Mouse (Mus musculus) ES-Bruce4 (cell line): ENCODE data around the gene Fbxw11. TPM values are rescaled to one million over a fixed set of nuclear protein-coding genes. Genes with fewer than 3 reads are reported as not detected.

Experiments
- H3K27ac ChIP-seq: 2 replicates; pipeline ENCODE4 v1.5.1; 2012; ENCODE audit warnings: low read length, inconsistent platforms; ENCODE audit not compliant: insufficient read depth
- H3K27me3 ChIP-seq: 2 replicates; pipeline ENCODE4 v1.6.1; 2012; ENCODE audit warnings: mild to moderate bottlenecking, low read length, inconsistent platforms; ENCODE audit not compliant: control insufficient read depth, poor library complexity, insufficient read depth, severe bottlenecking
- H3K36me3 ChIP-seq: 2 replicates; pipeline ENCODE4 v1.6.1; 2012; ENCODE audit warnings: inconsistent platforms, mild to moderate bottlenecking, low read length, moderate library complexity; ENCODE audit not compliant: control insufficient read depth, poor library complexity, insufficient read depth, severe bottlenecking
- H3K4me1 ChIP-seq: one replicate; pipeline ENCODE4 v1.8.1; 2011; ENCODE audit warnings: low read length; ENCODE audit not compliant: control insufficient read depth, insufficient read depth
- H3K4me3 ChIP-seq: 2 replicates; pipeline ENCODE4 v1.5.1; 2011; ENCODE audit warnings: low read depth, mild to moderate bottlenecking, low read length
- H3K9ac ChIP-seq: 2 replicates; pipeline ENCODE4 v1.6.1; 2012; ENCODE audit warnings: low read depth, mild to moderate bottlenecking, inconsistent platforms; ENCODE audit not compliant: poor library complexity, severe bottlenecking
- H3K9me3 ChIP-seq: replicated peaks from 2 replicates; pipeline ENCODE4 v1.6.1; 2012; ENCODE audit warnings: mild to moderate bottlenecking, low read length, inconsistent platforms; ENCODE audit not compliant: control insufficient read depth, poor library complexity, insufficient read depth, severe bottlenecking
- CTCF ChIP-seq: IDR thresholded peaks from one replicate; pipeline ENCODE4 v1.8.1; 2011; ENCODE audit warnings: low read depth, low read length
- EP300 ChIP-seq: IDR thresholded peaks from 2 replicates; pipeline ENCODE4 v1.6.1; 2011; ENCODE audit warnings: low read depth, low read length; ENCODE audit not compliant: insufficient read depth
- POLR2A ChIP-seq: IDR thresholded peaks from one replicate; pipeline ENCODE4 v1.8.1; 2011; ENCODE audit warnings: low read length; ENCODE audit not compliant: insufficient read depth
- polyA plus RNA-seq: library from polyadenylated mRNA; stranded (reverse); fragments of >200 nt; gene quantifications from 2 replicates; pipeline ENCODE4 v1.2.4, GENCODE M21; 2011; ENCODE audit warnings: low read depth; ENCODE audit not compliant: missing spikeins, insufficient read depth, insufficient read length

Fbxw11 gene
- 59.6 and 65.0 TPM in 2 replicates for polyA plus RNA-seq

DNA sequence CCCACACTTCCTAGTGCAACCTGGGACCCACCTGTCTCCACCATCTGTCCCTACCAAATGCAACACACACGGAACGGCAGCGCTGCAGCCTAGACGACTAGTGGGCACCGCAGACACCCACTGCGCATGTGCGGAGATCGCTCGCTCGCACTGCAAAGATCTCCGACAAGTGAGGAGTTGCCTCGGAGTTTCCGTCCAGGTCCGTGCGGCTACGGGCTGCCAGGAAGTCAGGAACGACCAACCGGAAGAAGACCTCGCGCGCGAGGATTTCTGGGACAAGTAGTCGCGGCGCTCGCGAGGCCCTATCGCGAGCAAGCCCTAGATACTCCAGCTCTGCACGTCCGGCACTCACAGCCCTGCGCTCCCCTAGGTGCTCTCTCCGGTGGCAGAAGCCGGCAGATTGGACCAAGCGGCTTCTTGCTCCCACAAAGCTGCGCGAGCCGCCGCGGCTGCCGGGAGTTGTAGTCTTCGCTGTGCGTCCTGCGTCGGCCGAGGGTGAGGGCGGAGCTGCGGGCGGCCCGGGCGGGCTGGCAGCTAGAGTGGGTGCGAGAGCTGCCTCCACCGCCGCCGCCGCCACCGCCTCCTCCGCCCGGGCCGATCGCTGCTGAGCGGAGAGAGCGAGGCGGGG is at the start of gene Fbxw11:
Gene Fbxw11, plus strand, starts transcription at position 476 of the 628 bp plus-strand sequence.
- no peaks in the 10 kb centered on the region for H3K4me1 ChIP-seq
- TF ChIP-seq CTCF (no peak), POLR2A (peak; percentile 94), EP300 (peak; percentile 28; the same call in 1 of the 2 replicates)
- H3K9me3 ChIP-seq: 0 out of 2 replicates have a peak, but pooled peaks cover 3% of the 10 kb centered on the region
- no peaks in the 10 kb centered on the region for H3K36me3 ChIP-seq
- peak within 1 kb of the TSS; percentile 96 for H3K9ac ChIP-seq
- peak within 1 kb of the TSS; percentile 57 for H3K27ac ChIP-seq
- H3K4me3 ChIP-seq: peak within 1 kb of the TSS; percentile 95
- no peaks in the 10 kb centered on the region for H3K27me3 ChIP-seq

DNA sequence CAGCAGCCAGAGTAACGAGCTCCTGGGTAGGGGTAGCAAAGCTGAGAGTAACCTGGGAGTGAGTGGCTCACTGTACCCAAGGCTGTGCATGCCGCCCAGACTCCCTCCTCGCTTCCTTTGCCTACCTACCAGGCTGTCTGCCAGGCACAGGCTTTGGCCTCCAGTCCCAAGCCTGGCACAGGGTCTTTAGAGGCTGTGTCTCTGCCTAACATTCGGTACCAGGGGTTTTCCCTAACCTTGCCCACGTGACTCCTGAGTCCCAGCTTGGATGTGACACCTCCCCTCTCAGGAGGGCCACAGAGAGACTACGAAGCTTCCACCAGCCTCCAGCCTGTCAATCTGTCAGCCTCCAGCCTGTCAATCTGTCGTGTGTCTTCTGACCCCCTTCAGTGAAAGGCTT is 49.4 kb upstream of the Fbxw11 start:
- Histone ChIP-seq H3K4me3 (no peak overlapping the region), H3K27ac (no peak overlapping the region), H3K4me1 (no peaks in the 10 kb centered on the region), H3K27me3 (no peaks in the 10 kb centered on the region), H3K36me3 (no peaks in the 10 kb centered on the region), H3K9me3 (no peaks in the 10 kb centered on the region), H3K9ac (no peak overlapping the region)
- TF ChIP-seq CTCF (no peak), POLR2A (no peak)

DNA sequence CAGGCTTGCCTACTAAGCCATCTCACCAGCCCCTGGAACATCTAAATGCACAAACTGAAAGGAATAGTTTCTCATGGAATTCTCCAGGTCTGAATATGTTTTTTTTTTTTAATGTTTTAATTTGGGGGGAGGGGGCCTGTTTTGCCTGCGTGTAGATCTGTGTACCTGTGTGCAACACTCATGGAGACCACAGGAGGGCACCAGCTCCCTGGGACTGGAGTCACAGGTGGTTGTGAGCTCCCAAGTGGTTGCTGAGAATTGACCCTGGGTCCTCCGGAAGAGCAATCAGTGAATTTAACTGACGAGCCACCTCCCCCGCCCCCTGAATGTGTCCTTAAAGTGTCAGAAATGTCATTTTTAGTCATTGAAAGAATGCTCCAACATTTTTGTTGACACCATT is 48.4 kb upstream of the Fbxw11 start:
- H3K27me3 ChIP-seq: no peaks in the 10 kb centered on the region
- TF ChIP-seq CTCF (peak; percentile 47), EP300 (no peak), POLR2A (no peak)
- H3K9me3 ChIP-seq: no peaks in the 10 kb centered on the region
- no peaks in the 10 kb centered on the region for H3K36me3 ChIP-seq
- no peaks in the 10 kb centered on the region for H3K4me1 ChIP-seq
- H3K27ac ChIP-seq: no peak overlapping the region
- no peak overlapping the region for H3K4me3 ChIP-seq
- H3K9ac ChIP-seq: no peak overlapping the region

DNA sequence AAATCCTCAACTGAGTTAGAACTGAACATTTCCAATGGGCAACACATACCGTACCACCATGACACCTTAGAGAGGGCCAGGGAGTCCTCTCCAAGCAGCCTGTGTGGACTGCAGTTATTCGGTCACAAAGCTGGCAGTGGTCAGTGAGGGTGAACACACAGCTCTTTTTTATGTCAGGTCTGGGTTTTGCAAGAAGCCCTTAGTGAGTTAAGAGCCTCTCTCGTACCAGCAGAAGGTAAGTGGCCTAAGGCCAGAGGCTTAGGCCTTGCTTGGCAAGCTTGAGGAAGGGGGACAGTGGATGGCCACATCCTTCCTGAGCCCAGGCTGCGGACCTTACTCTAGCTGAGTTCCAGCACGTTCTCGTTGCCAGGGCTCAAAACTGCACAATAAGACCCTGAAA is 42.2 kb upstream of the Fbxw11 start:
- H3K27ac ChIP-seq: no peak overlapping the region
- H3K36me3 ChIP-seq: no peaks in the 10 kb centered on the region
- TF ChIP-seq EP300 (no peak), CTCF (no peak), POLR2A (no peak)
- no peaks in the 10 kb centered on the region for H3K9me3 ChIP-seq
- peaks cover 2% of the 10 kb centered on the region for H3K4me1 ChIP-seq
- H3K27me3 ChIP-seq: no peaks in the 10 kb centered on the region
- no peak overlapping the region for H3K4me3 ChIP-seq
- no peak overlapping the region for H3K9ac ChIP-seq

DNA sequence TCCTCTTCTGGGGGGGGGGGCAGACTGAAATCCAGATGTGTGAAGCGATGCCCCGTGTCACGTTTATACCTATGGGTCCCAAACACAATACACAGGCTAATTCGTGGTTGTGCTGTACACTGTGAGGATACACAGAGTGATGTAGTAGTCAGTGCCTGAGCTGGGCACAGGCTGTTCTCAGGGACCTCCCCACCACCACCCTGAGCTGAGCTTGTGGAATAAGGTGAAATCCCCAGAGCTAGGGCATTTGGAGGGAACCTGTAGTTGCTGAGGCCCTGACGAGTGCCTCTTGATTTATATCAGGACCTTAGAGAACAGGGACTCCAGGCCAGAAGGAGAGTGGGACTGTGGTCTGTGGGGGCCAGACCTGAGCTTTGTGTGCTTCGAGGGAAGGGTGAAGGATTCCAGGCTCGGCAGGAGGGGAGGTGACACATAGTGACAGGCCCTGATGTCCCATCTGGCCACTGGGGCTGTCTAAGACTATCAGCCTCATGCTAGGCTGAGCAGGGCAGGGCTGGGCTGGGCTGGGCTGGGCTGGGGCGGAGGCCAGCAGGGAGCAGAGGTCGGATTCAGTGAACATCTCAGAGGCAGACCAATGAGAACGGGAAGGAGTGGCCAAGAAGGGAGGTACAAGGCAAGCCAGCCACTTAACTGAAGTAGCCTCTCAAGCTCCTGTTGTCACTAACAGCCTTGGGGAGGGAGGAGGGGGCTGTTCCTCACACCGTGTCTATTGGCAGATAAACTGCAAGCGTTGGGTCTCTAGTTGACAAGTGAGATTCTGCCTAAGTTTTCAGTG is 40.8 kb upstream of the Fbxw11 start:
- Histone ChIP-seq H3K36me3 (no peaks in the 10 kb centered on the region), H3K4me1 (peaks cover 2% of the 10 kb centered on the region), H3K9ac (no peak overlapping the region), H3K27me3 (no peaks in the 10 kb centered on the region), H3K9me3 (no peaks in the 10 kb centered on the region), H3K27ac (no peak overlapping the region), H3K4me3 (no peak overlapping the region)
- TF ChIP-seq EP300 (no peak), CTCF (no peak), POLR2A (no peak)

DNA sequence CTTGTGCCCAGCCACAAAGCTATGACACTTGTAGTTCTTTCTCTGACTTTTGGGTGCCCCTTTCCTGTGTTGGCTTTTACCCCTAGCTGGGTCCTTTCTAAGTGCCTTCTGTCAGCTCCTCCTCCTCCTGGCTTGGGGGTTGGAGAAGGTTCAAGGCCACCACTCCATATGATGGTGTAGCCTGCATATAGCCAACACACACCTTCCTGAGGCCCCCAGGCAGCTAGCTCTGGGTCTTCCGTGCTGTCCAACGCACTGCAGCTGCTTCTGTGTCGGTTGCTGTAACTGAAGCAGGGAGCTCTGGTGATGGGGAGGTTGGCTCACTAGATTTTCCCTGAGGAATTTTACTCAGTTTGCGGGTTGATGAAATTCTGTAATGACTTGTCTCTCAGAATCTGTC is 37.9 kb upstream of the Fbxw11 start:
- no peaks in the 10 kb centered on the region for H3K9me3 ChIP-seq
- no peak overlapping the region for H3K9ac ChIP-seq
- no peak overlapping the region for H3K27ac ChIP-seq
- H3K4me1 ChIP-seq: peaks cover 2% of the 10 kb centered on the region
- no peaks in the 10 kb centered on the region for H3K36me3 ChIP-seq
- H3K4me3 ChIP-seq: no peak overlapping the region
- no peaks in the 10 kb centered on the region for H3K27me3 ChIP-seq
- no peak for TF ChIP-seq CTCF
- TF ChIP-seq EP300: no peak
- no peak for TF ChIP-seq POLR2A
